Mouse (Mus musculus) lung, adult 2 months (tissue): Measurements from ENCODE around the gene Slc25a45. TPM values are rescaled to one million over a fixed set of nuclear protein-coding genes. Genes with fewer than 3 reads are reported as not detected.

Source experiments
- DNase-seq: peaks from one replicate; pipeline ENCODE4 v3.0.0; 2022
- H3K4me1 ChIP-seq: fragments of 200-500 bp; 2 replicates; pipeline ENCODE4 v1.6.1; 2011; ENCODE audit warnings: low read length; ENCODE audit not compliant: control insufficient read depth, insufficient read depth
- H3K4me3 ChIP-seq: fragments of 200-500 bp; replicated peaks from 2 replicates; pipeline ENCODE3; 2011; ENCODE audit warnings: low read depth, mild to moderate bottlenecking, control low read depth, low read length; ENCODE audit errors: extremely low read depth
- CTCF ChIP-seq: fragments of 200-500 bp; IDR thresholded peaks from 2 replicates; pipeline ENCODE4 v1.5.1; 2011; ENCODE audit warnings: mild to moderate bottlenecking, low read length, control low read depth; ENCODE audit not compliant: insufficient read depth
- POLR2A ChIP-seq: fragments of 200-500 bp; IDR thresholded peaks from 2 replicates; pipeline ENCODE4 v1.6.1; 2011; ENCODE audit warnings: low read depth, mild to moderate bottlenecking, control low read depth, low read length, borderline replicate concordance; ENCODE audit errors: extremely low read depth
- WGBS: fragments of 180-500 bp; shearing (Covaris S2); methylation state at CpG from one replicate; pipeline ENCODE4 v1.1.7; 2018; 5-methylcytosine and 5-hydroxymethylcytosine counted together
- polyA plus RNA-seq: library from polyadenylated mRNA; depleted of rRNA; stranded (reverse); fragments of >200 nt; gene quantifications from 2 replicates; pipeline ENCODE4 v1.2.3, GENCODE M21; 2012

Slc25a45 gene
- polyA plus RNA-seq, 1 experiment = 26.0 TPM

GRCm38 (mm10) chr19:5907275-5907674 lies 29.7 kb downstream of the Slc25a45 start:
- TF ChIP-seq POLR2A (no peak), CTCF (no peak)
- Histone ChIP-seq H3K4me1 (peaks cover 12% of the 10 kb centered on the region), H3K4me3 (no peak overlapping the region)
- no peak for DNase-seq
- WGBS = 62% methylated on average over 3 of the region's 3 CpGs

DNA sequence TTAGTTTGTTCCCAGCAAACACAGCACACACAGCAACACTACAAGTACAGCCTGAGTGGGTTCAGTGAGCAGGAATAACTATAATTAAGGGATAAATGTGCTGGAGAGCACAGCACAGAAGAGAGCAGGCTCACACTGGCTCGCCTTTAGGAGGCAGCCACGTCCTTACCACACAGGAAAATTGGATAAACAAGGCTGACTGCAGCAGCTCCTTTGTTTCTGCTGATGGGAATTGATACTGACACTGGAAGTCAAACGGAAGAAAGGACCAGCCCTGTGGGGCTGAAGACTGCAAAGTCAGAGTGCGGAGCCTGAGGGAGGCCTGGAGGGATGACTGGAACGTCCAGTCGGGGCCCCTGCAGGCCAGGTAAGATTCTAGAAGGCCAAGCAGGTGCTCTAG lies 32.6 kb downstream of the Slc25a45 start:
- peak overlapping the region; percentile 45 for H3K4me3 ChIP-seq
- DNase-seq = no peak
- 28% methylated on average over 6 of the region's 6 CpGs for WGBS
- peak; percentile 37; the same call in 1 of the 2 replicates for TF ChIP-seq CTCF
- TF ChIP-seq POLR2A = no peak
- H3K4me1 ChIP-seq = peaks cover 12% of the 10 kb centered on the region

DNA sequence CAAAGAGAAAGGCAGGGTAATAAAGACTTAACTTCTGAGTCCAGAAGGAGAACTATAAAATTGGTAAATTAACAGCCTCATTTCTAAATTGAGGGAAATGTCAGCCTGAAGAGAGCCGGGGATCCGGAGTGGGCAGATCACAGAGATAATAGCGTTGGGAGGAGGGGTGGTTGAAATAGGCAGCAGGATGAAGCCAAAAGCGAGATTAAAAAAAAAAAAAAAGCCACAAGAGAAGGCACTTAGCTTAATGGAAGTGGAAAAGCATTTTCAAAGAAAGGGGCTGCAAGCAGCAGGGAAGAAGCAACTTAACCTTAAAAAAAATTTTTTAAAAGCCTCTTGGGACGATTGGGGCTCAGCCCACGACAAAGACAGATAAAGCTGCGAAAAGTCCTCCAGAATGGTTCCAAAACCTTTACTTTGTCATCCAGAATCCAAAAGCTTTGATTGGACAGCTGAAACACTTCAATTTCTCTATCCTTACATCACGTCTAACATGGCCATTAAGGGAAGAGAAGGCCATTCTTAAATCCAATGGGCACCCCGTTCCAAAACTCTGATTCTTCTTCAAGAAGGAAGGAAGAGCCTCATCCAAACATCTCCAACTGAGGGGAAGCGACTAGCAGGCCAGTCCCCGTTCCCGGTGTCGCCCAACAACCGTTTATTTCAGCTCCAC lies 34.0 kb downstream of the Slc25a45 start:
- DNase-seq = no peak
- TF ChIP-seq CTCF (no peak), POLR2A (peak; percentile 42; the same call in 1 of the 2 replicates)
- Histone ChIP-seq H3K4me1 (peaks cover 12% of the 10 kb centered on the region), H3K4me3 (peak overlapping the region; percentile 91)
- under 1% methylated on average over 14 of the region's 14 CpGs for WGBS

GRCm38 (mm10) chr19:5912103-5913006 lies 34.7 kb downstream of the Slc25a45 start:
- DNase-seq = peak; percentile 95
- under 1% methylated on average over 59 of the region's 59 CpGs for WGBS
- TF ChIP-seq CTCF (no peak), POLR2A (peak; percentile 98; the same call in 1 of the 2 replicates)

GRCm38 (mm10) chr19:5913007-5913719 lies 35.6 kb downstream of the Slc25a45 start, which contains the start of gene Dpf2:
Dpf2 (minus strand) TSS chr19:5913010.
- DNase-seq = no peak
- WGBS = 15% methylated on average over 13 of the region's 13 CpGs
- no peak for TF ChIP-seq CTCF
- TF ChIP-seq POLR2A = no peak
- H3K4me1 ChIP-seq = peaks cover 12% of the 10 kb centered on the region
- peak within 1 kb of the TSS; percentile 91 for H3K4me3 ChIP-seq

More at GRCm38 (mm10) chr19:5912103-5913006, 34.7 kb downstream of the Slc25a45 start:
- H3K4me3 ChIP-seq = peak overlapping the region; percentile 91
- peaks cover 12% of the 10 kb centered on the region for H3K4me1 ChIP-seq

DNA sequence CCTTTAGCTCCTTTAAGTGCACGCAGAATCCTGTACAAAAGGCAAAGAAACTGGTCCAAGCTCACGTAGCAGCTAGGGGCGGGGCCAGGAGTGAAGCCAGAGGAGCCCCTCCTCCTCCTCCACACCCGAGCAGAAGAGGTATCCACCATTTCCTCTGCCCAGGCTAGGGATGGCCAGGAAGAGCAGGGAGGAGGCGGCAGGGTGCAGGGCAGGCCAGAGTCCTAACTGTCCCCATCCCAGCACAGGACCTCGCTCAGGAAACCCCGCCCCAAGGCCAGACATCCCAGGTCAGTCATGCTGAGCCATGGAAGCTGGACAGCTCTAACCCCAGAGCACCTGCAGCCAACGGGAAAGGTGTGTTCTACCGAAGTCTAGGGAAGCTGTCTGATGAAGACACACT lies 44.1 kb downstream of the Slc25a45 start:
- peak overlapping the region; percentile 19 for H3K4me3 ChIP-seq
- DNase-seq = no peak
- TF ChIP-seq POLR2A = no peak
- TF ChIP-seq CTCF = no peak
- WGBS = 16% methylated on average over 9 of the region's 9 CpGs
- H3K4me1 ChIP-seq = peaks cover 8% of the 10 kb centered on the region

GRCm38 (mm10) chr19:5922119-5922942 lies 44.7 kb downstream of the Slc25a45 start:
- DNase-seq = no peak
- 30% methylated on average over 15 of the region's 15 CpGs for WGBS

GRCm38 (mm10) chr19:5922963-5923362 lies 45.4 kb downstream of the Slc25a45 start:
- DNase-seq = no peak
- Histone ChIP-seq H3K4me3 (no peak overlapping the region), H3K4me1 (peaks cover 8% of the 10 kb centered on the region)
- WGBS = 79% methylated on average over 3 of the region's 3 CpGs
- TF ChIP-seq CTCF (no peak), POLR2A (no peak)

More at GRCm38 (mm10) chr19:5922119-5922942, 44.7 kb downstream of the Slc25a45 start:
- Histone ChIP-seq H3K4me1 (peaks cover 8% of the 10 kb centered on the region), H3K4me3 (peak overlapping the region; percentile 45)
- TF ChIP-seq POLR2A (no peak), CTCF (no peak)
